Mouse (Mus musculus) urinary bladder, postnatal 4 days (tissue): ENCODE results near the gene Slc28a2.
"Not testable (repeated sequence)": the region's sequence is repeated elsewhere in the genome, so short reads cannot be mapped to it uniquely, and the experiment has no call there.

ENCODE experiments used
- DNase-seq, 2 experiments: peaks; one replicate each; pipeline ENCODE4 v3.0.0; 2021 to 2022; ENCODE audit warnings: low spot score in 2 of 2

Slc28a2 gene

GRCm38 (mm10) chr2:122426200-122426599, at the start of gene Slc28a2:
Gene Slc28a2 (plus strand): TSS chr2:122426477.
- DNase-seq, result not testable (repeated sequence)

- peak; percentile 94 to 98 for DNase-seq
Measured at GRCm38 (mm10) chr2:122377215-122377674, 49.0 kb upstream of the Slc28a2 start.

- no peak for DNase-seq
Measured at GRCm38 (mm10) chr2:122377751-122378246, 48.5 kb upstream of the Slc28a2 start.

GRCm38 (mm10) chr2:122378421-122379291, 47.6 kb upstream of the Slc28a2 start:
- no peak for DNase-seq

- DNase-seq, result no peak
Measured at GRCm38 (mm10) chr2:122379292-122379650, 47.0 kb upstream of the Slc28a2 start.

GRCm38 (mm10) chr2:122380768-122381311, 45.4 kb upstream of the Slc28a2 start:
- DNase-seq, result no peak

- no peak for DNase-seq
Measured at GRCm38 (mm10) chr2:122381329-122382103, 44.8 kb upstream of the Slc28a2 start.

GRCm38 (mm10) chr2:122382121-122382520, 44.2 kb upstream of the Slc28a2 start:
- no peak for DNase-seq

- DNase-seq, result no peak
Measured at GRCm38 (mm10) chr2:122385095-122385494, 41.2 kb upstream of the Slc28a2 start.

- not testable (repeated sequence) for DNase-seq
Measured at GRCm38 (mm10) chr2:122387135-122387534, 39.1 kb upstream of the Slc28a2 start.

GRCm38 (mm10) chr2:122396150-122396549, 30.1 kb upstream of the Slc28a2 start:
- no peak for DNase-seq

GRCm38 (mm10) chr2:122407607-122408006, 18.7 kb upstream of the Slc28a2 start:
- no peak for DNase-seq

GRCm38 (mm10) chr2:122408928-122409327, 17.3 kb upstream of the Slc28a2 start:
- no peak for DNase-seq

GRCm38 (mm10) chr2:122426645-122427044, 368 bp downstream of the Slc28a2 start:
- not testable (repeated sequence) for DNase-seq

- DNase-seq, result not testable (repeated sequence)
Measured at GRCm38 (mm10) chr2:122438706-122439482, 12.6 kb downstream of the Slc28a2 start.

- not testable (repeated sequence) for DNase-seq
Measured at GRCm38 (mm10) chr2:122440521-122440920, 14.2 kb downstream of the Slc28a2 start.

- no peak for DNase-seq
Measured at GRCm38 (mm10) chr2:122441000-122441933, 15.0 kb downstream of the Slc28a2 start.

GRCm38 (mm10) chr2:122450351-122450750, 24.1 kb downstream of the Slc28a2 start:
- no peak for DNase-seq

- no peak for DNase-seq
Measured at GRCm38 (mm10) chr2:122452426-122452825, 26.1 kb downstream of the Slc28a2 start.

- DNase-seq, result no peak
Measured at GRCm38 (mm10) chr2:122466901-122467300, 40.6 kb downstream of the Slc28a2 start.
